Mouse (Mus musculus) left cerebral cortex, adult 2 months (tissue): ENCODE data around the gene Ccdc183. TPM values are rescaled to one million over a fixed set of nuclear protein-coding genes. Genes with fewer than 3 reads are reported as not detected.

Source experiments
- DNase-seq, 2 experiments: peaks; one replicate each; pipeline ENCODE4 v3.0.0; 2021 to 2022; ENCODE audit warnings: low spot score in 2 of 2, mixed read lengths in 1 of 2; ENCODE audit errors: extremely low spot score in 1 of 2
- H3K27ac ChIP-seq: fragments of 200-600 bp; 2 replicates; pipeline ENCODE4 v1.8.1; 2022
- H3K4me3 ChIP-seq: fragments of 200-600 bp; 2 replicates; pipeline ENCODE4 v1.8.1; 2022
- CTCF ChIP-seq: fragments of 200-600 bp; IDR thresholded peaks from 2 replicates; pipeline ENCODE4 v1.8.1; 2022; ENCODE audit warnings: antibody characterized with exemption, mild to moderate bottlenecking, moderate library complexity
- intact Hi-C: fragments of 180-260 bp; cut with DNase I; formaldehyde crosslinking; loops from one replicate; pipeline ENCODE4 v1.15.1; 2025
- total RNA-seq, 2 experiments: library from RNA; stranded (reverse); gene quantifications; 2 replicates each; pipeline ENCODE4 v1.2.3; 2021

Ccdc183 gene
- total RNA-seq, 2 experiments from 2014 or later: not detected

GRCm38 (mm10) chr2:25633616-25634015 lies 16.1 kb upstream of the Ccdc183 start:
- no peak for DNase-seq
- Histone ChIP-seq H3K4me3 (no peak overlapping the region), H3K27ac (no peak overlapping the region)
- no peak for TF ChIP-seq CTCF
- intact Hi-C loops: no loop called here

DNA sequence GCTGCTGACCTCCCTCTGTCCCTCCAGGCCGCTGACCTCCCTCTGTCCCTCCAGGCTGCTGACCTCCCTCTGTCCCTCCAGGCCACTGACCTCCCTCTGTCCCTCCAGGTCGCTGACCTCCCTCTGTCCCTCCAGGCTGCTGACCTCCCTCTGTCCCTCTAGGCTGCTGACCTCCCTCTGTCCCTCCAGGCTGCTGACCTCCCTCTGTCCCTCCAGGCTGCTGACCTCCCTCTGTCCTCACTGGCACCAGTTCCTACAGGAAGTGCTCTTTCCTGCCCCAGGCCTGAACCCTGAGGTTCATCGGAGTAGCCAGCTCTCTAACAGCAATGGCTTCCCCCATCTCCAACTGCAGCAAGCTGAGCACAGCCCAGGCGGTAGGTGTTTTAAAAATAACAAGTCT lies 11.3 kb upstream of the Ccdc183 start:
- Histone ChIP-seq H3K4me3 (no peak overlapping the region), H3K27ac (no peak overlapping the region)
- no peak for TF ChIP-seq CTCF
- intact Hi-C loops: no loop called here
- DNase-seq: no peak

- intact Hi-C loops: no loop called here
These were observed 10.3 kb upstream of the Ccdc183 start, which contains the start of gene Fcna for GRCm38 (mm10) chr2:25627811-25628210. Fcna (minus strand) TSS chr2:25628030.

DNA sequence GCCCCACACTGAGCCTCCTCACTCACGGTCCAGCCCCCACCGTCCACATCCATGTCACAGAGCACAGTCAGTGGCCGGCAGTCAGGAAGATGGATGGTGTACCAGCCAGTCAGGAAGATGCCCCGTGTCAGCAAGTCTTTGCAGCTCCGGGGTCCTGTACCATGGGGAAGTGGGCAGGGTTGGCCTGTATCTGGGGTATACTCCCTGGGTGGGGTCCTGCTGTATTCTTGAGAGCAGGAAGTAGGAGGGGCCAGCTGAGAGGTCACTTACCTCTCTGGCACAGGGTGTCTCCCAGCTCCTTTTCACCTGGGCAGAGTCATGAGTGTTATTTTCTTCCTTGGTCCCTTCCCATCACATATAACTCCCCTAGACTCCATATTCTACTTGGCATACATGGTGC lies 8.5 kb upstream of the Ccdc183 start:
- no peak for TF ChIP-seq CTCF
- DNase-seq: no peak
- Histone ChIP-seq H3K4me3 (no peak overlapping the region), H3K27ac (no peak overlapping the region)
- intact Hi-C loops: no loop called here

More at GRCm38 (mm10) chr2:25627811-25628210, 10.3 kb upstream of the Ccdc183 start, which contains the start of gene Fcna:
- no peak for TF ChIP-seq CTCF
- H3K4me3 ChIP-seq: no peak within 1 kb of the TSS
- H3K27ac ChIP-seq: no peak within 1 kb of the TSS
- no peak for DNase-seq

DNA sequence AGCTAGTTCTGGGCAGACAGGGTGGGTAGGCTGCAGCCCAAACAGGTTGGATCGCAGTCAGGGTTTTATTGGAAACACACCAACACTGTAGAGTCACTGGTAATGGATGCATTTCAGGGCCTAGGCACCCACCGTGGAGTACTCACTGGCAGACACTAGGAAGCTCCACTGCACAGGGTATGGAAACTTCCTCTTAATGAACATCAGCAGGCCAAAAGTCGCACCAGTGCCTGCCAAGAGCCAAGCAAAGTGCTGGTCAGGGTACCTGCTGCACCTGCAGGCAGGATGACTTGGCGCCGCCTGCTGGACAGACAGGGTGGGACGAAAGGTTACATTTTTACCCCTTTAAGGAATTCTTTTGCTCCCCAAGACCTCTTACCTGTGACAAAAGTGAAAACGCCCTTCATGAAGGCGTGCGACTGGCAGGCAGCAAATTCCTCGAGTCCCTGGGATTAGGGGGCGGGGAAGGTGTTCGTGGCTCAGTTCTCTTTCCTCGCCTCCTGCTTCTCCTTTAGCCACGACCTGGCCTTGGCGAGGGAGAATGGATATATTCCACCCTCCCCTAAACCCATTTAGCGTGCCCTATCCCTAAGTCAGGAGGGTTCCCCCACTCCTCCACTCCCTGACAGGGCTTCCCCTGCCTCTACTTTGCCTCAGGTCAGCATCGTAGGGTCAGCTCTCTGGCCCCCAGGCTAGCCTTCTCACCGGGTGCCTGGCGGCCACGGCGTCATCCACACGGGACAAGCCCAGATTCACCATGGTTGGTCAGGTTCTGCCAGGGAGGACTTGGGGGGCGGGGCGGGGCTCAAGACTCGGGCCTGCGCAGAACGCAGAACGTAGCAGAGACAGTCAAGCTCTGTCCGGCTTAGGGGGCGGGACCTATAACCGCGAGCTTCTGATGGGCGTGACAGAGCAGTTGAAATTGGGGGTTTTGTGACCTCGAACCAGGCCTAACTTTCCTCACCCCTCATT lies 4.0 kb upstream of the Ccdc183 start, which contains the start of gene Tmem141:
TSS of gene Tmem141 (minus strand) at position 777 of the 972 bp plus-strand sequence.
- peak within 1 kb of the TSS; percentile 91 for H3K27ac ChIP-seq
- intact Hi-C loops: no loop called here

DNA sequence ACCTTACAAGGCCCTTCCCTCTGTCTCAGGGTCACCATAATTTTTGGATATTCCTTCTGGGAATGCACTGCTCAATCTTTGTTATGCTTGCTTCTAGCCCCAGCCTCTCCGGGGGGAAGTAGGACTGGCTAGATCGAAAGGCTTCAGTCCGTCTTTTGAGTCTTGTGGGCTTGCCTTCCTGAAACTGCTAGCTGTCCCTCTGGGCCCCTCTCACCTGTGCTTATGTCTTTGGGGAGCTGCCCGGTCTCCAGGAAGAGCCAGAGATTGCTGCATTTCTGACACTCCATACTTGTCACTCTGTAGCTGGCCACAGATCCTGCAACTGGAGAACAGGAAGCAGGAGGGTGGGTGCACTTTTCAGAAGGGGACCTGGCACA lies 3.4 kb upstream of the Ccdc183 start:
- DNase-seq: no peak
- Histone ChIP-seq H3K4me3 (peak overlapping the region; percentile 54), H3K27ac (no peak overlapping the region)
- no peak for TF ChIP-seq CTCF
- intact Hi-C loops: no loop called here

More for the DNA sequence above, 4.0 kb upstream of the Ccdc183 start, which contains the start of gene Tmem141:
- peak within 1 kb of the TSS; percentile 54 for H3K4me3 ChIP-seq
- DNase-seq: peak; percentile 83 to 86
- peak; percentile 71 for TF ChIP-seq CTCF

DNA sequence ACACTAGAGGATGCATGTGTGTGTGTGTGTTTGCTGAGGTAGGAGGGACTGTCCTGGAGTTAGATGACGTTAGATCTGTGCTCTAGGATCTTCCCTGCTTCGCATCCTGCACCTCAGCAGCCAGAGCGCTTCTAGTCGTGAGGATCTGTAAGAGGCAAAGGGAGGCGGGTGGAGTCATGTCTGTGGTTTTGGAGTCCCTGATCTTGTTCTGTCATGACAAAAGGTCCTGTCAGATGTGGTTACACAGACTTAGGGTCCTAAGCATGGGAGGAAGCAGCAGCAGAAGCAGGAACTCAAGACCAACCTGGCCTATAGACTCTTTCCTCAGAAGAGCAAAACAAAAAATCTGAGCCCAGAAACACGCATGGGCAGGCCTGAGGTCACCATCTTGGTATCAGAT lies 2.9 kb upstream of the Ccdc183 start:
- TF ChIP-seq CTCF: no peak
- H3K27ac ChIP-seq: no peak overlapping the region
- intact Hi-C loops: no loop called here

GRCm38 (mm10) chr2:25616398-25616797 lies 1.1 kb downstream of the Ccdc183 start:
- TF ChIP-seq CTCF: no peak
- no peak for DNase-seq
- no peak overlapping the region for H3K4me3 ChIP-seq
- intact Hi-C loops: no loop called here
- no peak overlapping the region for H3K27ac ChIP-seq

More for the DNA sequence above, 2.9 kb upstream of the Ccdc183 start:
- DNase-seq: no peak
- no peak overlapping the region for H3K4me3 ChIP-seq

GRCm38 (mm10) chr2:25608671-25609070 lies 8.8 kb downstream of the Ccdc183 start:
- Histone ChIP-seq H3K27ac (peak overlapping the region; percentile 99; the same call in 1 of the 2 replicates), H3K4me3 (peak overlapping the region; percentile 93)
- no peak for TF ChIP-seq CTCF
- no peak for DNase-seq
- intact Hi-C loops: no loop called here

DNA sequence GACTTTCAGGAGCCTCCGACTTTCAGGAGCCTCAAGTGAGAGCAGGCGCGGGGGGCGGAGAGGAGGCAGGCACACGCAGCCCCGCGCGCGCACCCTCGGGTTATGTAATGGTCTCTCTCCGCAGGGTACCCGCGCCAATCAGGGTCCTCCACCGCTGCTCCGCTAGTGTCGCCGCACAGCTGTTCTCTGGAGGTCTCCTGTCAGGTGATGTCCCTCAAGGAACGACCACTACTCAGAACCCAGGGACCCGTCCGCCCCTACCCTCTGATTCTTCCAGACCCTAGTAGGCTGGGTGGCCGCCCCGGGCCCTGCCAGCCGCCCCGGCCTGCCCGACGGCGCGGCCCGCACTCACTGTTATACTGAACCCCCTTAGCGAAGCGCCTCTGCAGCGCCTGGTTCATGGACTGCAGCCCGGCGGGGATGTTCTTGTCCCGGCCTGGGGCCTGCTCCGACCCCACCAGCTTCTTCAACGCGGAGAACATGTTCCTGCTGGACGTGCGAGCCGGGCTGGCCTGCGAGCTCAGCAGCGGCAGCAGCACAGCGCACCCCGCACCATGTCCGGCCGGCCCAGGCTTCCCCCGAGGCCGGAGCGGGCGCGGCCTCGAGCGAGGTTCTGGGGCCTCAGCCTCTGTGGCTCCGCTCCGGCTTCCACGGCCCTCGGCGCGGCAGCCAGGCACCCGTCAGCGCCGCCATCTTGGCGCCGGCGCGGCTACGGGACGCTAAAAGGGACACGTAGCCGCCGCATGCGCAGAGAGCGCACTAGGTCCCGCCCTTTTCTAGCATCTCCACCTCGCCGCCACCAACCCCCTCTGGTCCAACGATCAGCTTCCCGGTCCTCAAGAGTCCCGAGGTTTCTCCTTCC lies 9.5 kb downstream of the Ccdc183 start, which contains the start of gene Rabl6:
TSS of gene Rabl6 (minus strand) at position 761 of the 862 bp plus-strand sequence.
- no peak for TF ChIP-seq CTCF
- H3K4me3 ChIP-seq: peak within 1 kb of the TSS; percentile 93
- H3K27ac ChIP-seq: peak within 1 kb of the TSS; percentile 99
- intact Hi-C loops: no loop called here
- DNase-seq: peak; percentile 91 to 92

GRCm38 (mm10) chr2:25602526-25602925 lies 15.0 kb downstream of the Ccdc183 start:
- DNase-seq: no peak
- TF ChIP-seq CTCF: no peak
- no peak overlapping the region for H3K27ac ChIP-seq
- intact Hi-C loops: no loop called here
- no peak overlapping the region for H3K4me3 ChIP-seq
